Mouse (Mus musculus) gastrocnemius, postnatal 10 days (tissue): ENCODE data around the gene Cryga. TPM values are rescaled to one million over a fixed set of nuclear protein-coding genes. Genes with fewer than 3 reads are reported as not detected.
"Not testable (repeated sequence)": the region's sequence is repeated elsewhere in the genome, so short reads cannot be mapped to it uniquely, and the experiment has no call there.

ENCODE experiments used
- DNase-seq: peaks from one replicate; pipeline ENCODE4 v3.0.0; 2021; ENCODE audit warnings: mixed read lengths
- total RNA-seq, 2 experiments: library from RNA; stranded (reverse); gene quantifications; 2 replicates each; pipeline ENCODE4 v1.2.3; 2021

Cryga gene
- total RNA-seq, 2 experiments from 2014 or later: not detected

GRCm38 (mm10) chr1:65090370-65090769 lies 12.8 kb downstream of the Cryga start:
- DNase-seq: no peak

- DNase-seq: no peak
Measured at GRCm38 (mm10) chr1:65088567-65089356, 14.4 kb downstream of the Cryga start.

- DNase-seq: no peak
Measured at GRCm38 (mm10) chr1:65082188-65082587, 21.0 kb downstream of the Cryga start, which contains the start of gene Crygb. TSS of gene Crygb (minus strand) at chr1:65082288.

- DNase-seq: no peak
Measured at GRCm38 (mm10) chr1:65075607-65076006, 27.6 kb downstream of the Cryga start.

GRCm38 (mm10) chr1:65073589-65073988 lies 29.6 kb downstream of the Cryga start, which contains the start of gene Crygc:
TSS of gene Crygc (minus strand) at chr1:65073689.
- DNase-seq: no peak

- DNase-seq: no peak
Measured at GRCm38 (mm10) chr1:65067842-65068241, 35.3 kb downstream of the Cryga start.

- no peak for DNase-seq
Measured at GRCm38 (mm10) chr1:65064201-65064600, 39.0 kb downstream of the Cryga start.

- DNase-seq: no peak
Measured at GRCm38 (mm10) chr1:65063352-65063751, 39.8 kb downstream of the Cryga start, which contains the start of gene Crygd. TSS of gene Crygd (minus strand) at chr1:65063452.

- DNase-seq: no peak
Measured at GRCm38 (mm10) chr1:65052140-65052539, 51.0 kb downstream of the Cryga start.

- no peak for DNase-seq
Measured at GRCm38 (mm10) chr1:65051696-65052095, 51.5 kb downstream of the Cryga start.

- DNase-seq: not testable (repeated sequence)
Measured at GRCm38 (mm10) chr1:65050952-65051351, 52.2 kb downstream of the Cryga start, which contains the start of gene Cryge. TSS of gene Cryge (minus strand) at chr1:65051149.

Other genes with a start within 250 kb of the Cryga start
- gene Plekhm3, start 146.5 kb downstream of the Cryga start, total RNA-seq: 1 to 10 TPM; 5.7 to 6.9 TPM
- gene Akr1cl, start 70.6 kb downstream of the Cryga start, total RNA-seq: not detected
- gene Cryge, start 52.2 kb downstream of the Cryga start, total RNA-seq: not detected
- gene Crygd, start 39.9 kb downstream of the Cryga start, total RNA-seq: not detected
- not detected for gene Crygc, start 29.7 kb downstream of the Cryga start, total RNA-seq
- not detected for gene Crygb, start 21.1 kb downstream of the Cryga start, total RNA-seq
- gene Gm28845, start 16.2 kb upstream of the Cryga start, total RNA-seq: not detected
- gene D630023F18Rik, start 19.8 kb upstream of the Cryga start, total RNA-seq: not detected
- gene Idh1, start 83.1 kb upstream of the Cryga start, total RNA-seq: 10 to 100 TPM; 40.7 to 40.9 TPM
- 10 to 100 TPM in 1 of 2 experiments, 1 to 10 TPM in 1; 8.9 to 12.7 TPM for gene Pikfyve, start 83.3 kb upstream of the Cryga start, total RNA-seq
- gene Pth2r, start 178.7 kb upstream of the Cryga start, total RNA-seq: not detected